Mouse (Mus musculus) cerebellum, postnatal 10 days (tissue): ENCODE measurements around the gene Ppp1r13b.

Experiments
- DNase-seq, 2 experiments: peaks; one replicate each; pipeline ENCODE4 v3.0.0; 2021; ENCODE audit warnings: mixed read lengths in 2 of 2

The Ppp1r13b gene

DNA sequence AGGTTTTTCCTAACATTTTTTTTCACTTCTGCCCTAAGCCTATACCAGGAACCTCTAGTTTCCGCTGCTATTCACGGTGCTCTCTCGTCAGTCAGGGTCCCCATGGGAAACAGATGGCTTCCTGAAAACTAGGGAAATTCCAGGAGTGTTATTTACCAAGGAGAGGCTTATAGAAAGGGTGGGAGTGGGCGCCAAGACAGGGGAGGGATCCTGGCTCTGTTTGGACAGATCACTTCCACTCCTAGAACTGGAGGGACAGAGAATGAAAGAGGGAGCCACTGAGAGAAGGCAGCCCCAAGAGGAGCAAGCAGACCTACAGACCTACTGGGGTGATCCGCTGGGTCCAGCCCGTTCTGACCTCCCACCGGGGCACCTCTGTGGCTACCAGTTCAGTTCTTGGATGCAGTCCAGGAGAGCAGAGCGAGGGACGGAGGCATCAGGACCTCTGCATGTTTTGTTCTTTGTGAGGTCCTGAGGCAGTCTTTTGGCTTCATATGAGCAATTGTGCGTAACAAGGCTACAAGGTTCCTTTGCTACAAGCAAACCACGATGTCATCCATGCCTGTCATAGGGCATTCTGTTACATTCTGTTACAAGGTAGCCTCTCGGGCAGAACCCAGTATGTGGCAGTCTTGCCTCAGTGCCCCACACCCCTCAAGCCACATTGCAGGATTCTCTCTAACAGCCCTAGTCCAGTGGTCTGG, 8.8 kb upstream of the Ppp1r13b start:
- DNase-seq, result peak; percentile 48 to 62

DNA sequence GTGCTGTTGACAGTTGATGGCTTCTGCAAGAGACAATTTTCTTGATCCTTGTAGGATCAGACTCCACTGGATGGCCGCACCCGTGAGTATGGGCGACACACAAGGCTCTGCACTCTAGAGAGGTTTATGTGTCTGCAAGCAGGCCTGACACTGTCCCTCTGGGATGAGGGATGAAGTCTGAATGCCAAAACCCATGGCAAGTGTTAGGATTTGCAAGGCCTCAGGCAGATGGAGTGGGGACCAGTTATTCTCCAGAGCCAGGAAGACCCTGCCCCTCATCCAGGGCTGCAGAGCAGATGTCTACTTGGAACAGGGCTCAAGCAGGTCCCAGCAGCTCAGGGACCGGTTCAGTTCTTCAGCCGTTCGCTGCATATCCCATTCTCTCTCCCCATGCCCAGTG, 7.9 kb upstream of the Ppp1r13b start:
- peak; percentile 67 to 72 for DNase-seq

DNA sequence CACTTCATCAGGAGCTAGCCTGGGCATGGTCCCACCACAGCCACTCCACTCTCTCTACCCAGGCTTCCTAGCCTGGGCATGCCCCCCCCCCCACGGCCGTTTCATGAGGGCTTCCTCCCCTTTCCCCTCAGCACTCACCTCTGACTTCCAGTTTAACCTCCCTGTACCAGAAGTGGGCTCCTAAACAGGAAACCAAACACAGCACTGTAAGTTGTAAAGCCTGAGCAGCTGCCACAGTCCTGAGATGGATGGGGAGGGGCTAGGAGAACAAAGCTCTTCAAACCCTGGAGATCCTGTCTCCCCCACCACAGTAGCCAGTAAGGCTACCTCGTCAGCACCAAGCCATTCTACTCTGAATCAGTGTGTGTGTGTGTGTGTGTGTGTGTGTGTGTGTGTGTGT, 6.1 kb upstream of the Ppp1r13b start:
- DNase-seq, result no peak

DNA sequence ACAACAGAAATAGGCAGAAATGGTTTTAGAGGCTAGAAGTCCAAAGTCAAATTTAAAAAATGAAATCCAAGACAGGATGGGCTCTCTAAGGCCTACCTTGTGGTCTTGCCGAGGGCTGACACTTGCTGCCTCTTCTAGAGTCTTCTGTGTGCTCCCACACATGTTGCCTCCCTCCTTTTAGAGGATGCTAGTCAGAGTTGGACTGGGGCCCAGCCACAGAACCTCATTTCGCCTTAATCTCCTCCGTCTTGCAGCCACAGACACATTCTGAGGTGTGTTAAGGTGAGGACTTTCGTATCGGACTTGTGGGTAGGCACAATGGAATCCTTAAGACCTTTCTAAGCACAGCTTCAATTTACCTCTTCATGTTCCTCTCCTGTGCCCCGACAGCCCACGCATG, 4.9 kb upstream of the Ppp1r13b start:
- no peak for DNase-seq

DNA sequence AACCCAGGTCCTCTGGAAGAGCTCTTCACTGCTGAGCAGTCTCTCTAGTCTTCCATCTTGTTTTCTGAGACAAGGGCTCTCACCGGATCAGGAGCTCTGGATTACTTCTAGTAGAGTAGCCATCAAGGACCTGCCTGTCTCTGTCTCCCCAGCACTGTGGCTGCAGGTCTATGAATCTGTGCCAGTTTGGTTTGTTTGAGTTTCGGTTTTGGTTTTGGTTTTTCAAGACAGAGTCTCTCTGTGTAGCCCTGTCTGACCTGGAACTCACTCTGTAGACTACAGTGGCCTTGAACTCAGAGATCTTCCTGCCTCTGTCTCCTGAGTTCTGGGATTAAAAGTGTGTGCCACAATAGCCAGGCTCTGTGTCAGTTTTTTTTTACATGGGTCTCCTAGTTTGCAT, 3.9 kb upstream of the Ppp1r13b start:
- DNase-seq, result no peak

DNA sequence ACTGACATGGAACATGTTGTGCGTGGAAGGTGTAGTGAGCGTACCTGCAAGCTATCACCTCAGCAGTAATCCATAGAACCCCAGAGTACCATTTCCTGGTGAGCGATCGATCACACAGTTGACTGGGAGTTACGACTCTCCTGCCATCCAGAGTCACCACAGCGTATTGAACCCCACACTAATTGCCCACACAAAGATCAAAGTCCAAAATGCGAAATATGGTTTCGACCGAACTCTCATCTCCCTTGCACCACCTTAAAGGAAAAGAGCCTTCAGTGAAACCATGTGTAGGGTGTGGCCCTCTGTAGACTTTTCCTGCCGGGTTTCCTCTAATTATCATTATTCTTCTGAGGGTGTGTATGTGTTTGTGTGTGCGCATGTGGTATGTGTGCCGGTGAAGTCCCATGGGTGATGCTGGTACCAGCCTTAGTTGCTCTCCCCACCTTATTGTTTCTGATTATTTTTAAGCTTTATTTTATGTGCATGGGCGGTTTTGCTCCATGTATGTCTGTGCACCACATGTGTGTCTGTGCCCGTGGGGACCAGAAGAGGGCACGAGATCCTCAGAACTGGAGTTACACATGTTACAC, 3.4 kb upstream of the Ppp1r13b start:
- DNase-seq, result no peak

DNA sequence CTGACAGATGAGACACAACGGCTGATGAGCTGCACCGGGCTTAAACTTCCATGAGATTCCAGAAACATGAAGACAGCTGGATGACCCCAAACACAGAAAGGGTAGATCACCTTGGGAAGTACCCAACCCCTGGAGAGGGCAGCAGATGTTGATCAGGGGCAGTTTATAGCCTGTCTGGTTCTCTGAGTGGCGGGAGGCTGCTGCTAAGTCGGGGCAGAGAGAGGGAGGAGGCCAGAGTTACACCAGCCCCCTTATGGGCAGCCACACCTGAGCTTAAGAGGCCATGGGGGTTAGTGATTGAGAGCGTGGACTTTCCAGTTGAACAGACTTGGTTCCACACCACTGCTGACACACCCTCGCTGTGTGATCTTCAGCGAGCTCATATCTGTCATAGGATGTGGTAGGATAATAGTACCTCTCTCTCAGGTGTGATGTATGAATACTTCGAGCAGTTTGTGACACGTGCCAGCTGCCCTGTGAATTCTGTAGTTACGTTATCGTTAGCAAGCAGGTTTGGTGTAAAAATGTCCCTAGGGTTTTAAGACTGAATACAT, 1.2 kb upstream of the Ppp1r13b start:
- no peak for DNase-seq

DNA sequence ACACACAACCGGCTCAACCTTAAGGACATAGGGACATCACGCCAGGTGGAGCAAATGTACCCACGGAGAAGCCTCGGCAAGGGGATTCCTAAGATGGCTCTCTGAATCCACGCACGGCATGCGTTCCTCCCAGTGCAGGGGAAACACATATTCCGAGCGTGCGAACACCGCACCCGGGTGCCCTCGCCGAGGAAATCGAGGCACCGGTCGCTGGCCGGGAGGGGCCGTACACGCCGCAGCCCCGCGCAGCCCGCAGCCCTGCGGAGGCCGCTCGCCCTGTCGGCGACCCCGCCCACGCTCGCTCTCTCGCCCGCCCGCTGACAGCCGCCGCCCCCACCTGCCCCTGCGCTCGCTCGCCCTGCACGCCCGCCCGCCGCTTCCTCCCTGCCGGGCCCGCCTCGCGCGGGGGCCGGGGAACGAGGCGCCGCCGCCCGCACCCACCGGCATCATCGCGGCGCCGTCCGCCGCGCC, 454 bp downstream of the Ppp1r13b start:
- peak; percentile 76 to 78 for DNase-seq

DNA sequence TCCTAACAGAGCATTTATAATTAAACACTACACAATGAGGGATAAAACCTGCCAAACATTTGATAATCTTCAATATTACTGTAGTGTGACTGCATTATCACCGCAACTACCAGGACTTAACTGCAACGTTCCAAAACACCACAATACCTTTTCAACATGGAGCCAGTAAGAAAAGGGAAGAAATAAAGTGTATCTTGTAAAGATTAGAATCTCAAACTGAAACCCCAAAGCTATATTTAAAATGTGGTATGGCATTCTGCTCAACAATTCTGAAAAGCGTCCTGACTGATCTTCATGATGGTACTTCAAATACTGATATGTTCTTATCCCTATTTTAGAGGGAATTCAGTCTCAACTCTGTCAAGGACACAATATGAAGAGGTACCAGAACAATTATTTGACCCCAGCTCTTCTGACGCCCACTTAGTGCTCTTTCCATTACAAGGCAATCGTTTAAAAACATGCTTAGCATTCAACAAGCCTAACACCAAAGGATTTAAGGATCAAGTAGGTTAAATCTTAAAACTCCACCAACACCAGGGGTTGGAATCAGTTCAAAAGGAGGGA, 1.5 kb downstream of the Ppp1r13b start:
- DNase-seq, result no peak

DNA sequence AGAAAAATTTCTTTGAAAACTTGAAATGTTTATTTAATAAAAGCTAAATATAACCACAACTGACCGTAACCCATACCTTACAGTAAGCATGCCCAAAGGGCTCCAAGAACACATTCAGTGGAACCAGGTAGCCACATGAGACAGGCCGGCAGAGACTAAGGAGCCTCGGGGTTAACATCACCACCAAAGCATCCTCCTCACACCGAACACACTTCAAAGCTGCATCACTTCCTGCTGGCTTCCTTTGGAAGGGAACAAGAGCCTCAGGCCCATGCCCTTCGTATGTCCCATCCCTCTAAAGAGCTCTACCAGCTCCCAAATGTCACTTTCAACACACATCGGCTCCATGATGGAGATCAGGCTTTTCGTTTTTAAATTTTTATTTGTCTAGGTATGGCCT, 5.4 kb downstream of the Ppp1r13b start:
- no peak for DNase-seq

DNA sequence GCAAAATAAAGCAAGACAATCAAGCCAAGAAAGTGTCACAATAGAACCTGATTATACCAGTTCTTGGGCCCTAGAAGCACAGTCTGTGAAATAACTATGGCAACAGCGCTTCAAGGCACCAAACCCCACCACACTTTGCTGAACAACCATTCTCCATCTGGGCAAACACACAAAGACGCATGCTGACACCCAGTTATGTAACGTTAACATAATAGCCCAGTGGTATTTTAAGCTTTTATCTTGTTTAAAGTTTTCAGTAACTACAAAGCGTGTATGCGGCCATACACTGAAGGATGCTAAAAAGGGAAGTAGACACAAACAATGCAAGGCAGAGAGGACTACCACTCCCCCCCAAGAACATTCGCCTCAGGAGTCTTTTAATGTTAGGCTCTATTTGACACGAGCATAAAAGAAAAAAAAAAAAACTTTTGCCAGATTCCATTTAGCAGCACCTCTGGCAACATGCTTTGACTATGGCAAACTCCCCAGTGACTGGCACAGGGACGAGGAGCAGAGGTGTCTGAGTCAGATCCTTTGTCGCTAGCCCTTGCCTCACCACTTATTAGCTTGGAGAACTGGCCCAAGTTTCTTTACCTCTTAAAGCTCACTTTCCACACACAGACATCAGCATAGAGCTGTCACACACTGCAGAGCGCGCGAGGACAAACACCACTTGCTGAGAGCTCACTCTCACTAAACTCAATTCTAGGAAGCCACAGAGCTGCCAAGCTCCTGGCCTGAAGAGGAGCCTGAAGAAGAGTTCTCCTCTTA, 6.6 kb downstream of the Ppp1r13b start:
- no peak for DNase-seq

DNA sequence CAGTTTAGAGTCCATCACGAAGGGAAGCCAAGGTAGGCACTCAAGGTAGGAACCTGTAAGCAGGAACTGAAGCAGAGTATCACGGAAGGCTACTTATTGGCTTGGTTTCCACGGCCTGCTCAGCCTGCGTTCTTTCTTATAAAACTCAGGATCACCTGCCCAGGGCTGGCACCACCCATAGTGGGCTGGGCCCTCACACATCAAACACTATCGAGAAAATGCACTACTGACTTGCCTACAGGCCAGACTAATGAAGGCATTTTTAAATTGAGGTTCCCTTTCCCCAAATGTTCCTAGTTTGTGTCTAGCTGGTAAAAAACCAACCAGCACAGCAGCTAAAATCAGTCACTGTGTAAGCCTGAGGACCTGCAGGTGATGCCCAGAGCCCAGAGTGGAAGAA, 8.3 kb downstream of the Ppp1r13b start:
- no peak for DNase-seq

DNA sequence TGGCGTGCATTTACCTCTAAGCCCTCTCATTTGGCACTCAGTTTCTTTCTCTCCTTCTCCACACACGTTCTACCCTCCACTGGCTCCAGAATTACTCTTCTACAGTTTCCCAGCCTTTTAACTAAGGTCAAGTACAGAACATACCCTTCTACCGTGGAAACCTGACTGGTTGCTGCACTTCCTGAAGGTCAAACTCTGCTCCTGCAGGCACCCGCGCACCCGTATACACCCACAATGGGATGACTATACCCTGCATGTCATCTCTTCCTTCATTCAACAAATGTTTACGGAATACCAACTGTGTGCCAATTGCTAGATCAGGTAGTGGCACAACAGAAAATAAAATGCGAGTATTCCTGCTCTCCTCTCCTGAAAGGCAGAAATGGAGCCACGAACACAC, 9.2 kb downstream of the Ppp1r13b start:
- no peak for DNase-seq

DNA sequence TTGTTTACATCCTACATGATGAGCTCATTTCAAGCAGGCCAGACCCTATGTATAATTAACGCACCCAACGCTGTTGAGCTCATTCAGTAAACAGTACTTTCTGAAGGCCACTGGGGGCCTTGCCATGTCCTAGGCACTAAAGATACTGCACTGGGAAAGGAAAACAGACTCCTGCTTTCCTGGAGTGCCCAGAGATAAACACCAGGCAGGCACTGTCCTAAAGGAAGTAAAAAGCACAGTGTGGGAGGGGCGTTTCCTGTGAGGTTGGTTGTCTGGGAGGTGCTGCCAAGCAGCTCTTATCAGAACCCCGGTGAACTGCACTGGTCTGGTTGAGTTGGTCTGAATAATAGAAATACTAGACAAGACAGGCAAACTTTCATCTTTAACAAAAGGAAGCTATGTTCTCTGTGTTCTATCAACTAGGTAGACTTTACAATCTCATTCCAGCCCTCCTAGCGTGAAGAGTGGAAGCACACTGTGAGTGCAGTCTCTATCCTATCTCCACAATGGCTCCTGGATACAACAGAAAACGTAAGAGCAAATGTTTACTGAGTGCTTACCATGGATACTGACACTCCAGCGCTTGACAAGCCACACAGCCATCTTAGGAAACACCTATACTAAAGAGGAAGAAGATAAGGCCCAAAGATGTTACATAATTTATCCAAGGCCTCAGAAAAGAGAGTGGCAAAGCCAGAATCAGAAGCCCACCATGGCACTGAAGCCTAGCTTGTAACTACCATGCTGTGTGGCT, 10.8 kb downstream of the Ppp1r13b start:
- DNase-seq, result no peak

DNA sequence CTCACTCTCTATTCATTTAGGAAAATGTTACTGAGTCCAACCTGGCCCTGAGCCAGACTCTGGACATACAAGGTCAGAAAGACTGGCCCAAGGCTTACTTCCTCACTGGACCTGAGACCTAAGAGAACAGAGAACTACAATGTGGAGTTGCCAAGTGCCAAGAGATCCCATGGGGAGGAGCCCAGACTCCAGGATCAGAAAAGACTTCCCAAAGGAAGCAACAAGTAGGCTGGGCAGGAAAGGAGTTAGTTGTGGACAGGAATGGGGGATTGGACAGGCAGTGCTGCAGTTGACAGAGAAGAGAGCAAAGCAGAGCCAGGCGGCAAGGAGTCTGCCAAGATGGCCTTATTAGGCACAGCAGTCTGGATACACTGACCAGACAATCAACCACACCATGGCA, 13.8 kb downstream of the Ppp1r13b start:
- DNase-seq, result peak; percentile 63 to 71

DNA sequence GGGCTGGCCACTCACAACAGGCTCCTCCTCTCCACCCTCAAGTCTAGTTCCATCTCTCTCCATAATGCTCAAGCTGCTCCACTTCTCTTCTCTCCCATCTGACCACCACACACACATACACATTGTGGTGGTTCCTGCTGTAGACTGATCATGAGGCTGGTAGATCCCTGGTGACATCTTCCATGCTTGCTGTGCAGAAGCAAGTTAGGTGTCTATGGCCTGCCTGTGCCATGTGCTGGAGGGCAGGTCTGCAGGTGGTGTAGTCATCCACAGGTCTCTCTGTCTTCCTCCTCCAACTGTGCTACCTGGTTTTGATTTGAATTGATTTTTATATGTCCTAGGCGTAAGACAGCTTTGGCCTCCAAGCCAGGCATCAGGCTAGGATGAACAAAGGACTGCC, 14.9 kb downstream of the Ppp1r13b start:
- no peak for DNase-seq

DNA sequence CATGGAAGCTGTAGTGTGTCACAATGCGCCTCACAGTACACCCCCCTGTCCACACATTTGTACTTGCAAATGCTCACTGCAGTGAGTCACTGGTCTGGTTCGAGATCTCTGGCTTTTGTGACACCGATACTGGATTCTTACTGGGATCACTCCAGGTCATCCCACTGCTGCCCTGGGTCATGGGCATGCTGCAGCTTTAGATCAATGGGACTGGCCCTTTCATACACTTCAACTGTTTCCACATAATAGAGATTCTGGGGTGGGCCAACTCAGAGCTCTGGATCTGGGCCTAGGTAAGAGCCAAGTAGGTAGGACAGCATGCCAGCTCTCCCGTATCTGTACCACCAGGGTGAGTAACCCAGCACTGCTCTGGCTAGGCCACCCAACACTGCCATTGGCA, 16.1 kb downstream of the Ppp1r13b start:
- no peak for DNase-seq

DNA sequence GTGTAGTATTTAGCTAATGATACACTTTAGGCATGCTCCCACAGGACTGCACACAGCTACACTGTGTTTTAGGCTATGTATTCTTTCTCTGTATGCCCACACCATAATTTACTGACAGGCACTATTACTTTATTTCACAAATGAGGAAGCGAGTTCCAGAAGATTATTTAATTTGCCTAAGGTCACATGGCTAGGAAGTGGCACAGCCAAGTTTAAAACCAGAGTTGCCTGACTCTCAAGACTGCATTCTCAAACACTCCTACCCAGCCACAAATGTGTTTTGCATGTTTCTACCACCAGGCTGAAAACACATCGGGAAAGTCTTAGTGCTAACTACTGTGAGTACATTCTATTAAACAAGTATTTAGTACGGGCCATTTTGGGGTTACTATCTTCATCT, 18.7 kb downstream of the Ppp1r13b start:
- DNase-seq, result no peak

DNA sequence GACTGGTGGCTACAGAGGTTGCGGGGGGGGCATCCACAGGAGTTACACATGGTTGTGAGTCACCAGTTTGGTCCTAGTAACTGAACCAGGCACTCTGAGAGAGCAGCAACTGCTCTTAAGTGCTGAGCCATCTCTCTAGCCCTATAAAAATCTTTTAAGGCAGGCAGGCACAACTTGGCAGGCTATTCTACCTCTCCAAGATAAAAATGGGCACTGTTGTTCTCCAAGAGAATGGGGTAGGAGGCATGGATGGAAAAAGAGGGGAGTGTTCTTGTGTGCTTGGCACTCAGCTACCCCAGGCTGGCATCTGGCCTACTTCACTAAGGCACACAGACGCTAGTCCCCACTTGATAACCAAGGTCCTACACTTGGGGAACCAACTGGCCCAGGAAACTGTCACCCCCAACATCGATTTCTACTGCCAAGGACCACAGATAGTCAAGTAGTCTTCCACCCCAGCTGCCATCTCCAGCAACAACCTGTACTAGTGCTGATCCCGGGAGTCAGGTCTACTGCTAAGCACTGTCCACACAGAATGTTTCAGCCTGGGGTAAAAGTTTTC, 19.5 kb downstream of the Ppp1r13b start:
- DNase-seq, result peak in 1 of 2 experiments; percentile 38

DNA sequence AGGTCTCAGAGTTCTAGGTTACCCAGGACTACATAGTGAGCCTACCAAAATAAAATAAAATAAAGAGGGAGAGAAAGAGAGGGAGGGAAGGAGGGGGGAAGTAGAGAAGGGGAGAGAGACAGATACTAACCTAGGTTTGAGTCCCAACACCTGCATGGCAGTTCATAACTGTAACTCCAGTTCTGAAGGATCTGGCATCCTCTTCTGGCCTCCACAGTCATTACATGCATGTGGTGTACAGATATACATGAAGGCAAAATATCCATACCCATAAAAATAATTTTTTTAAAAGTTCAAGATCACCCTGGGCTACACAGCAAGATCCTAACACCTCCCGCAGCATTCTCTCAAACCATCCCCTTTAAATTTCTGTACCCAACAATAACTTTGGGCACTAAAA, 20.9 kb downstream of the Ppp1r13b start:
- no peak for DNase-seq

DNA sequence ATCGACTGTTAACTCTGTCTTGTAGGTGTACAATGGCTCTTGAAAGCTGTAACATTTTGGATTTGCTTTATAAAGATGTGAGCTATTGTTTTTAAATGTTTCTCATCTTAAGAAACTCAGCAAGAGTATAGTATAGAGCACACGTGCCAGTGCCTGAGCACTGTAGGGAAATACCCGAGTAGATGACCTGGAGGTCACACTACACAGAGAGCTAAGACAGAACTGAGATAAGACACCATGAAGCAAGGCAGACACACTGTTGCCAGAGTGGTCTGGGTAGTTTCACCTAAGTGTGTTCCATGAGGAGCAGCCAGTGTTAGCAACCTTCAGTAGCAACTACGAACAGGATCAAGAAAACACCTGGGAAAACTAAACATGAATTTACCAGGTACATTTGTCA, 25.1 kb downstream of the Ppp1r13b start:
- DNase-seq, result no peak

DNA sequence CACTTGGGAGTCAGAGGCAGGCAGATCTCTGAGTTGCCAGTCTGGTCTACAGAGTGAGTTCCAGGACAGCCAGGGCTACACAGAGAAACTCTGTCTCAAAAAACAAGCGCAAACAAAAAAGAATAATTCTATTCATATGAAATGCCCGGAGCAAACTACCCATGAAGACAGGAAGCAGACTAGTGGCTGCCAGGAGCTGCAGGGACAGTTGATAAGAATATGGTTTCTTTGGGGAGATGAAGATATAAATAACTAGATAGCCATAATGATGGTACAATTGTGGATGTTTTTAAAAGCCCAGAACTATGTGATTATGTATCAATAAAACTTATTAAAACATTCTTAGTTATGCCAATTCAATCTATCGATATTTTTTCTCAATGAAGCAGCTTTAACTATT, 25.9 kb downstream of the Ppp1r13b start:
- DNase-seq, result no peak
